Mouse (Mus musculus): ENCODE results near the gene Rps6ka5.

DNA sequence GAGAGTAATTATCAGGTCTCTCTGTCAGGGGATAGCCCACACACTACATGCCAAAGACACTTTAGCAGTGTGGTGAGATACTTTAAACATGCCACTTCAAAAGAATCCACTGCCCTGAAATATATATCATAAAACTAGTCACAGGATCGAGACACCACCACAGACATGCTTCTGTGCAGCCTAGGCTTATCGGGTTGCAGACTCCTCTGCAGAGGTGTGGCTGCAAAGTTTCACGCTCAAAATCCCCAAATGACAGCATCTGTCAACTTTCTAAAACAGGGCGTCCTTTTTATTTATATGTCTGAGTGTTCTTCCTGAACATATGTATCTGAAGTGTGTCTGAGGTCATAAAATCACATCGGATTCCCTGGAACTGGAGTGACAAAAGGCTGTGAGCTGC lies 117.7 kb downstream of the Rps6ka5 start:
- TF ChIP-seq CTCF (IDR thresholded peaks at IDR 0.05; ENCODE audit: borderline replicate concordance, control insufficient read depth, extremely low read depth, insufficient read depth, low read length, poor library complexity) (no peak), POLR2A (IDR thresholded peaks at IDR 0.05; ENCODE audit: control insufficient read depth, extremely low read depth, insufficient read depth, low read length, poor library complexity) (no peak)
